Mouse (Mus musculus) urinary bladder, postnatal 25 days (tissue): ENCODE data around the gene Ppfia3.

Source experiments
- DNase-seq: peaks from one replicate; pipeline ENCODE4 v3.0.0; 2022; ENCODE audit warnings: low spot score

Ppfia3 gene

GRCm38 (mm10) chr7:45312686-45313453, 53.9 kb downstream of the Ppfia3 start:
- no peak for DNase-seq

GRCm38 (mm10) chr7:45312023-45312422, 54.8 kb downstream of the Ppfia3 start:
- DNase-seq = no peak

GRCm38 (mm10) chr7:45309455-45309854, 57.4 kb downstream of the Ppfia3 start:
- DNase-seq = peak; percentile 33

GRCm38 (mm10) chr7:45308551-45309240, 58.1 kb downstream of the Ppfia3 start:
- DNase-seq = no peak

- peak; percentile 53 for DNase-seq
Measured at GRCm38 (mm10) chr7:45305275-45305674, 61.5 kb downstream of the Ppfia3 start.

- DNase-seq = no peak
Measured at GRCm38 (mm10) chr7:45304869-45305268, 62.0 kb downstream of the Ppfia3 start.

GRCm38 (mm10) chr7:45302626-45303025, 64.2 kb downstream of the Ppfia3 start:
- no peak for DNase-seq

- DNase-seq = peak; percentile 60
Measured at GRCm38 (mm10) chr7:45300270-45300669, 66.5 kb downstream of the Ppfia3 start.

- peak; percentile 29 for DNase-seq
Measured at GRCm38 (mm10) chr7:45299752-45300151, 67.1 kb downstream of the Ppfia3 start.

GRCm38 (mm10) chr7:45297563-45297962, 69.3 kb downstream of the Ppfia3 start:
- no peak for DNase-seq

GRCm38 (mm10) chr7:45296626-45297025, 70.2 kb downstream of the Ppfia3 start:
- DNase-seq = no peak
